Mouse (Mus musculus) heart, postnatal 10 days (tissue): ENCODE results near the gene Ccdc15. TPM values are rescaled to one million over a fixed set of nuclear protein-coding genes. Genes with fewer than 3 reads are reported as not detected.
A peak's percentile ranks its signal among the peaks of the same experiment; 100 is the strongest.

Source experiments
- DNase-seq, 2 experiments: peaks; one replicate each; pipeline ENCODE4 v3.0.0; 2021
- intact Hi-C: fragments of 180-260 bp; cut with DNase I; formaldehyde crosslinking; loops from one replicate; pipeline ENCODE4 v1.15.1; 2025
- total RNA-seq, 2 experiments: library from RNA; stranded (reverse); gene quantifications; 2 replicates each; pipeline ENCODE4 v1.2.3; 2021

The Ccdc15 gene
- 1 to 10 TPM; 2.3 to 2.9 TPM for total RNA-seq

- intact Hi-C loops, result loop anchor here (5.0 kb wide), 1 partner anchor 54 kb away; the partner anchor contains the start of gene Robo4
- peak; percentile 98 to 99 for DNase-seq
Observed at GRCm38 (mm10) chr9:37347988-37348642, at the start of gene Ccdc15. Ccdc15 (minus strand) TSS chr9:37348432.

- intact Hi-C loops, result no loop called here
- no peak for DNase-seq
Observed at GRCm38 (mm10) chr9:37393482-37394131, 45.4 kb upstream of the Ccdc15 start.

DNA sequence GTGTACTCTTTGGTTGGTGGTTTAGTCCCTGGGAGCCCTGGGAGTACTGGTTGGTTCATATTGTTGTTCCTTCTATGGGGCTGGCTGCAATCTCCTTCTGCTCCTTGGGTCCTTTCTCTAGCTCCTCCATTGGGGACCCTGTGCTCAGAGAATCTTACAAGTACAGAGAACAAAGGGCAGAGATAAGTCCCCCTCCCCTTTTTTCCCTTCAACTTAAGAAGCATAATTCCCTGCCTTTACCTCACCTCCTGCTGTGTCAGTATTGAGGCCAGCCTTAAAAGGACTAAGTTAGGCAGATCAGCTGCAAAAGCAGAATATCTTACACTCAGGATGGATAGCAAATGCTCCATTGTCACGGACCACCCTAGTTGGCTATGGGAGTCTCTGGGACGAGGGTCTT, 43.8 kb upstream of the Ccdc15 start:
- intact Hi-C loops, result no loop called here
- DNase-seq, result no peak

GRCm38 (mm10) chr9:37390891-37391290, 42.7 kb upstream of the Ccdc15 start:
- intact Hi-C loops, result no loop called here
- DNase-seq, result no peak

DNA sequence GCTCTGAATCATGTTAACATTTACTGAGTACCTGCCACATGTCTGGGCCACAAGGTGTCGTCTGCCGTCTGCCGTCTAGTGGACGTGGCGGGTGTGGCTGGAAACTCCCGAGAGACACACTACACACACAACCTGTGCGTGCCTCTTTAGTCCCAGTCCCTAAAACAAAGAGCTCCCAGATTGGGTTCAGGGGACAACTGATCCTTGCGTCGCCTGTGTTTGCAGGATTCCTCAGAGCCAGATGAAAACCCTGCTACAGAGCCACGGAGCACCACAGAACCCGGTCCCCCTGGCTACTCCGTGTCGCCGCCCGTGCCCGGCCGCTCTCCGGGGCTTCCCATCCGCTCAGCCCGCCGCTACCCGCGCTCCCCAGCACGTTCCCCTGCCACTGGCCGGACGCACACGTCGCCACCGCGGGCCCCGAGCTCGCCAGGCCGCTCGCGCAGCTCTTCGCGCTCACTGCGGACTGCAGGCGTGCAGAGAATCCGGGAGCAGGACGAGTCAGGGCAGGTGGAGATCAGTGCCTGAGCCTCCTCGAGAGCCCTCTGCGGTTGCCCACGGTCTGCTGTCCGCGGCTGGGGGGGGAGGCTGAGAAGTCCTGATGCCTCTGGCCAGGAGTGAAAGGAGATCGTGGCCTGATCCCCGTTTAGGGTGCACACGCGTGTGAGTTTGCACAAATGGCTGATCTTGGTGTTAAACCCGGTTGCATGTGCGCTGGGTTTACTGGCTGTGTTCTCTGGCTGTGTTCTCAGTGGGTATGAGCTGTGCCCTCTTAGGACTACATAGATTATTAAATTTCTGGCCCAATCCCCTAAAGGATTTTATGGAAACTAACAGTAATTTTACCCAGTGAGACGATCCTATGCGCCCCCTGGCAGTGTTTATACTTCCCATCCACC, 36.3 kb upstream of the Ccdc15 start:
- intact Hi-C loops, result loop anchor here (2.0 kb wide), 1 partner anchor 18 kb away; no protein-coding TSS in a partner anchor
- peak; percentile 41 to 53 for DNase-seq

GRCm38 (mm10) chr9:37383161-37383560, 34.9 kb upstream of the Ccdc15 start:
- intact Hi-C loops, result no loop called here
- DNase-seq, result no peak

- intact Hi-C loops, result no loop called here
- no peak for DNase-seq
Observed at GRCm38 (mm10) chr9:37375718-37376117, 27.5 kb upstream of the Ccdc15 start.

GRCm38 (mm10) chr9:37371232-37371801, 23.1 kb upstream of the Ccdc15 start:
- no peak for DNase-seq

GRCm38 (mm10) chr9:37368860-37369259, 20.6 kb upstream of the Ccdc15 start:
- intact Hi-C loops, result no loop called here
- DNase-seq, result peak; percentile 43 to 47

More at GRCm38 (mm10) chr9:37371232-37371801, 23.1 kb upstream of the Ccdc15 start:
- intact Hi-C loops, result no loop called here

- intact Hi-C loops, result no loop called here
- DNase-seq, result peak in 1 of 2 experiments; percentile 5
Observed at GRCm38 (mm10) chr9:37368081-37368830, 20.0 kb upstream of the Ccdc15 start.

DNA sequence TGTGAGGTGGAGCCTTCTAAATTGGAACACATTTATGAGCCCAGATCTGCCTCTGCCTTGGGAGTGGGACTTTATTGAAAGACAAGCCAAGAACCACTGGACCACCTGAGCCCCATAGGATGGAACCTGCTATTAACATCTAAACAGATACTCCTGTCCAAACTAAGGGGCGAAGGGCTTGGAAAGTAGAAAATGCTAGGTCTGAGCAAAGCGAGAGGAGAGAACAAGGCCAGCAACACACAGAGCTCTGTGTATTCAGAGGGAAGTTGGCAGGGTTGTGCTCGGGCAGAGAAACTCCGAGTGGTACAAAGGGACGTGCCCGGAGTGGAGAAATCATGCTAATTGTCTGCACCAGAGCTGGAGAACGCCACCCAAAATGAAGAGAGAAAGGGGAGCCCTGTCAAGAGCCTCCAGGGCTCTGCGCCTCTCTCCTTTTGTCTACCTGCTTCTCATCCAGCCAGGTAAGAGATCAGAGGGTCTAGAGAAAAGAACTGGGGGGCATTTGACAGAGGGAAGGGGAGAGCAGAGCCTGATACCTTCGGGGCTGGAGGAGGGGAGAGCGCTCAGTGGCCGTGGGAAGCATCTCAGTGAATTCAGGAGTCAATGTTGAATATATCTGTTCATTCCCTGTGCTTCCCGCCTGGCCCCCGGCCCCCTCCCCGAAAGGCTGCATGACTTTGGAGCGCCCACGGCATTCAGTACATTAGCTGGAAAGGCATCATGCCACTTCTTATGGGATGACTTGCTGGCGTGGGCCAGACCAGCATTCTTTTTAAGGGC, 19.3 kb upstream of the Ccdc15 start, which contains the start of gene Hepacam:
TSS of gene Hepacam (plus strand) at position 51 of the 780 bp plus-strand sequence.
- intact Hi-C loops, result no loop called here
- DNase-seq, result no peak

DNA sequence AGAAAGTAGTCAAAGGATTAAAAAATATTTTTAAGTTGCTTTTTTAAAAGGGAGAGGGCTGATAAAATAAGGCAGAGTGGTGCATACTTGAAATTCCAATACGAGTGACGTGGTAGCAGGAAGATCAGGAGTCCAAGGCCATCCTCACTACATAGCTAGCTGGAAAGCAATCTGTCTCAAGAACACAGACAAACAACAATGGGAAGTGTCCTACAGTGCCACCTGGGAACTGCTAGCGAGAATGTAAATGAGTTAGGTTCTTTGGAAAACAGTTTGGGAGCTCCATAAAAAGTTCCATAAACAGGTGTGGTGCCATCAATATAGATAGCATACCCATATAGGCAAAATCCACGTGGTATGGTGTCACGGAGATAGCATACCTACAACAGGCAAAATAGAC, 17.5 kb upstream of the Ccdc15 start:
- intact Hi-C loops, result loop anchor here (2.0 kb wide), 1 partner anchor 37 kb away; no protein-coding TSS in a partner anchor
- no peak for DNase-seq

DNA sequence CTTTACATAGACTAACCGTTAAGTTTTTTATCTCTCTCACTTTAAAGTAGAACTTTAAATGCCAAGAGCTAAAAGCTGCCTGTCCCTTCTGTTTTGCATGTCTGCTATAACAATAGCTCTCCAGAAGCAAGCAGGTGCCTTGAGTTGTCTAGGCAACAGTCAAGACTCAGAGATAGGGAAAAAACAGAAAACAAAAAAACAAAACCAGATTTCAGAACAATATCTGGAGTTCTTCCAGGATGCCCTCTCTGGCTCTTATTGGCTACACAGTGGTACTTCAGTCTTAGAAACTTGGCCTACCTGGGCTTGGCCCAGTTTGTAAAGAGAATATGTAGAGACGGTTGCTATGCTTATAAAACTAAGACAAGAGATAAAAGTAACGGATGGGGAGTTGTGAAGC, 16.2 kb upstream of the Ccdc15 start:
- intact Hi-C loops, result loop anchor here (2.0 kb wide), 1 partner anchor 38 kb away; no protein-coding TSS in a partner anchor

DNA sequence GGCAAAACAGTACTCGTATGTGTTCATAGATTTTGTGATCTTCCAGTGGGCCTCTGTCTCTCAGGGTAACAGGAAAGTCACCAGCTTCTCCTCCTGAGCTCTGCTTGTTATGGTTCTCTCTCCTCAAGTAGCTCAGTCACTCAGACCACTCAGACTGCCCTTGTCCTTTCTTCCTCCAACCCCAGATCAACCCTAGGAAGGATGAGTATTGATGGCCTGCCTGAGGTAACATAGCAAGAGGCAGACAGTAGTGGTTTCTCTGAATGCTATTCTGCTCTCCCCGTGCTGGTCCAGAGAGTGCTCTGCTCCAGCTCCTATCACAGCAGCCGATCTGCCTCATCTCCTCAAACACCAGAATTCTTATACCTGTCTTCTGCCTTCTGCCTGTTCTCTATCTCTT, 15.3 kb upstream of the Ccdc15 start:
- DNase-seq, result no peak
- intact Hi-C loops, result no loop called here

More for the DNA sequence above, 16.2 kb upstream of the Ccdc15 start:
- no peak for DNase-seq

DNA sequence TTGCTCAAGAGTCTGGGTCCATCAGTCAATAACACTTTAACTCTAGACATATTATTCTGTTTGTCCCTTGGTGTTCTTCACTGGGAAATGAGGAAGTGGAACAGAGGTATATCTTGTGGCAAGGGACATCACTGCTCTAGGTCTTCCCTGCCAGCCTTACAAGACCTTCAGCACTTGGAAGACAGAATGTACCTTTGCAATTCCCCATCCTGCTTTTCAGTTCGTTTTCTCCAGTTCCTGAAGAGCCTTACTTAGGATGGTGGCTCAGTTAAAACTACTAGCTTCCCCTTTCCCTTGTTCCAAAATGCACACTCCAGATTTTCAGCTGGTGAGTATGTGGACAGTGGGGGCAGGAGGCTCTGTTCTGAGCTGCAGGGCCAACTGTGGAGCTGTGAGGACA, 14.6 kb upstream of the Ccdc15 start:
- intact Hi-C loops, result no loop called here
- DNase-seq, result no peak

DNA sequence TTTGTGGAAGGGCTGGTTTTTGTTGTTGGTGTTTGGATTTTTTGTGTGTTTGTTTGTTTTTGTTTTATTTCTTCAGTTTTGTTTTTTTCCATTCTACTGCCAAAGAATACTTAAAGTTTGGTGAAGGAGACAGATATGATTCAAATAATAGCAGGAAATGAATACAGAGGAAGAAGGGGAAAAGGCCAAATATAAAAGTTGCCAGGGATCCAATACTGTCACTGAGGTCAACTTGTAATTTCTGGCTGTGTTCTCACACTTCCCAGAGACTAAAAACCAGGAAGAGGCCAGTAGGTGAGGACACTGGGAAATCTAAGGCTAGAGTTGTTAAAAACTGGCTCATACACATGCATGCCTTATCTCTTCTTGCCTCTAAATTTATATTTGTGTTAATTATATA, 13.9 kb upstream of the Ccdc15 start:
- no peak for DNase-seq
- intact Hi-C loops, result no loop called here

- DNase-seq, result peak in 1 of 2 experiments; percentile 14
- intact Hi-C loops, result no loop called here
Observed at GRCm38 (mm10) chr9:37359331-37360220, 11.3 kb upstream of the Ccdc15 start.

DNA sequence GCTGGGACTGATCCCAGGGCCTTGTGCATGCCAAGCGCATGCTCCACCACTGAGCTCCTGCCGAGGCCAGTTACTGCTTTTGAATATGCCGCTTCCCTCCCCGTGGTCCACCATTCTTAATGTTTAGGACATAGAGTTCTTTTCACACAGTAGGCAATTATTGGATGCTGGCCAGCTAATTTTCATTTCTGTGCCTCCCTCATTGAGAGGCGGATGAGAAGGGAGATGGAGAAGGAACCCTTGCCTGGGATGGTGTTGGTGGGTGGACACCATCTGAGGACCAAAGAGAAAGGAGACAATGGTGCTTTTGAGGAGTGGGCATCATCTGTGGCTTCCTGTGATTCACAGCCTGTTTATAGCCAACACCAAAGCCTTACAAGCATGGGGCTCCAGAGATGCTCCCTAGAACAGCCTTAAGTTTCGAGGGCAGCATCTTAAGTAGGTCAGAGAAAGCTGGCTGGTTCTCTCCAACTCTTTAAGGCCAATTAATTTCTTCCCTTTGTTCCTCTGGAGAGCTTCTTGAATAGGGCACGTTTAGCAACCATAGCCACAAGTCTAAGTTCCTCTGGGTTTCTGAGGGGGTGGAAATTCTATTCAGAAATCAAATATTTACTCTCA, 10.6 kb upstream of the Ccdc15 start:
- intact Hi-C loops, result no loop called here
- DNase-seq, result no peak
